ENCODE assay signal across 10 mouse cellular contexts in the genomic region with DNA sequence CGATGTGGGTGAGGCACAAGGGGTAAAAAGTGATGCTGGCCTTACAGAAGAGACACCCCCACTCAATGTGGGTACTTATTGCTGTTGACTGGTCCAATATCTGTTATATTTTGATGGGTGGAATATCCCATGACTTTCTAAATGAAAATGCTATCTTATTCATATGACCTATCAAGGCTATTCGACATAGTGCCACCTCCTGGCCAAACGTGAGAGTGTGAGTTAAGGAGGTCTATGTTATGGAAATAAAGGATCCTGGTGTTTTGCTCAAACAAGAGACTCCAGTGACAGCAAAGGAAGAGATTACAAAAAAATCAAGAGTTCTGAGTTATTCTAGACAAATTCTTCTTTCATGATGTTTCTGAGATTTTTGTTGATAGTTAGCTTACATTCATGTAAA.
A peak's percentile ranks its signal among the peaks of the same experiment; 100 is the strongest.
DNase-seq lines count a peak whose midpoint lies in the region; ATAC-seq lines count a peak whose summit lies in the region.
"Had no signal": no experiment of that assay in that cellular context is flagged by ENCODE, and none has a peak within 500 bp of the region (broad histone marks: within the 10 kb centered on the region; RNA-seq: fewer than 3 reads in every experiment).

No protein-coding gene starts in this region.

- WGBS in hindbrain, embryonic 10.5 days = 47% methylated on average over 3 of the region's 3 CpGs
- 46% methylated on average over 3 of the region's 3 CpGs for WGBS in hindbrain, embryonic 16.5 days

- no peak overlapping the region for H3K27ac ChIP-seq in hindbrain, embryonic 10.5 days
- H3K27ac ChIP-seq in hindbrain, embryonic 16.5 days (ENCODE audit: low read depth, low read length) = no peak overlapping the region
- H3K27ac ChIP-seq: hindbrain, embryonic 15.5 days; midbrain, embryonic 12.5 days had no signal

- H3K9me3 ChIP-seq in hindbrain, embryonic 10.5 days = 0 out of 2 replicates have a peak, but pooled peaks cover 3% of the 10 kb centered on the region
- H3K9me3 ChIP-seq in hindbrain, embryonic 16.5 days (ENCODE audit: control insufficient read depth, low read length) = 0 out of 2 replicates have a peak, but pooled peaks cover 2% of the 10 kb centered on the region
- H3K9me3 ChIP-seq: hindbrain, embryonic 15.5 days; midbrain, embryonic 12.5 days had no signal

- H3K4me1 ChIP-seq in hindbrain, embryonic 10.5 days (replicated peaks) = no peaks in the 10 kb centered on the region
- H3K4me1 ChIP-seq in hindbrain, embryonic 16.5 days (ENCODE audit: control insufficient read depth, insufficient read depth, low read depth, low read length) = no peaks in the 10 kb centered on the region
- H3K4me1 ChIP-seq: hindbrain, embryonic 15.5 days; midbrain, embryonic 12.5 days had no signal

- no peak for ATAC-seq in hindbrain, embryonic 16.5 days

- no peaks in the 10 kb centered on the region for H3K27me3 ChIP-seq in hindbrain, embryonic 10.5 days (ENCODE audit: insufficient read depth, poor library complexity, severe bottlenecking)
- H3K27me3 ChIP-seq in hindbrain, embryonic 16.5 days (replicated peaks; ENCODE audit: control insufficient read depth, insufficient read depth, low read length) = no peaks in the 10 kb centered on the region
- H3K27me3 ChIP-seq in splenic B cell, adult 2 months (ENCODE audit: control insufficient read depth, insufficient read depth, low read length, poor library complexity, severe bottlenecking) = no peaks in the 10 kb centered on the region
- H3K27me3 ChIP-seq: hindbrain, embryonic 15.5 days; midbrain, embryonic 12.5 days had no signal

- peak; percentile 22 for DNase-seq in hindbrain, embryonic 10.5 days (ENCODE audit: low spot score)
- peak; percentile 15 to 17 for DNase-seq in urinary bladder, postnatal 36 days (ENCODE audit: low spot score in 2 of 2)
- DNase-seq in urinary bladder, adult 2 months (ENCODE audit: low spot score) = no peak
- DNase-seq in cerebellum, postnatal 25 days = peak; percentile 11 to 61
- peak; percentile 7 for DNase-seq in layer of hippocampus, adult 9-11 months
- peak; percentile 42 for DNase-seq in splenic B cell, adult 2 months (ENCODE audit: low read depth, low spot score)
- DNase-seq in spleen, adult 12 weeks (ENCODE audit: low spot score) = no peak

- H3K36me3 ChIP-seq in hindbrain, embryonic 10.5 days = no peaks in the 10 kb centered on the region
- H3K36me3 ChIP-seq in hindbrain, embryonic 16.5 days (ENCODE audit: control insufficient read depth, insufficient read depth, low read length) = no peaks in the 10 kb centered on the region
- H3K36me3 ChIP-seq in splenic B cell, adult 2 months (ENCODE audit: control insufficient read depth, insufficient read depth, low read length, poor library complexity, severe bottlenecking) = no peaks in the 10 kb centered on the region
- H3K36me3 ChIP-seq: hindbrain, embryonic 15.5 days; midbrain, embryonic 12.5 days had no signal

- no peak overlapping the region for H3K4me2 ChIP-seq in hindbrain, embryonic 16.5 days (ENCODE audit: low read length)
- H3K4me2 ChIP-seq: hindbrain, embryonic 15.5 days; midbrain, embryonic 12.5 days had no signal

- H3K4me3 ChIP-seq in hindbrain, embryonic 10.5 days = no peak overlapping the region
- H3K4me3 ChIP-seq in hindbrain, embryonic 16.5 days (ENCODE audit: low read length) = no peak overlapping the region
- H3K4me3 ChIP-seq: hindbrain, embryonic 15.5 days; midbrain, embryonic 12.5 days had no signal

- no peak overlapping the region for H3K9ac ChIP-seq in hindbrain, embryonic 16.5 days (ENCODE audit: low read depth, low read length)
- H3K9ac ChIP-seq: hindbrain, embryonic 15.5 days; midbrain, embryonic 12.5 days had no signal

Comparison
In these comparisons a context has a peak if more than half of its experiments do, and no peak if none do; other contexts are left out.
1. DNase-seq: peak in hindbrain, embryonic 10.5 days (single experiment), urinary bladder, postnatal 36 days (2 of 2), cerebellum, postnatal 25 days (2 of 2), layer of hippocampus, adult 9-11 months (single experiment) and splenic B cell, adult 2 months (single experiment); none in urinary bladder, adult 2 months (single experiment) and spleen, adult 12 weeks (single experiment).